Mouse (Mus musculus) liver, embryonic 15.5 days (tissue): Measurements from ENCODE around the gene Ptpro. TPM values are rescaled to one million over a fixed set of nuclear protein-coding genes. Genes with fewer than 3 reads are reported as not detected.

ENCODE experiments used
- ATAC-seq: fragments of 200-750 bp; cut with Nextera tagmentation; 2 replicates; pipeline ENCODE4 v1.8.0; 2017; ENCODE audit warnings: moderate number of reproducible peaks, mild to moderate bottlenecking, moderate library complexity; ENCODE audit not compliant: insufficient read depth
- H3K27ac ChIP-seq: fragments of 300-500 bp; sonication (generic); replicated peaks from 2 replicates; pipeline ENCODE4 v1.5.1; 2015; ENCODE audit warnings: mild to moderate bottlenecking, inconsistent platforms
- H3K27me3 ChIP-seq: fragments of 300-500 bp; sonication (generic); 2 replicates; pipeline ENCODE4 v1.6.1; 2015; ENCODE audit warnings: mild to moderate bottlenecking, inconsistent platforms
- H3K36me3 ChIP-seq: fragments of 300-500 bp; sonication (generic); replicated peaks from 2 replicates; pipeline ENCODE4 v1.6.1; 2015; ENCODE audit warnings: moderate library complexity, mild to moderate bottlenecking, inconsistent platforms
- H3K4me1 ChIP-seq: fragments of 300-500 bp; sonication (generic); replicated peaks from 2 replicates; pipeline ENCODE4 v1.6.1; 2015; ENCODE audit warnings: inconsistent platforms
- H3K4me2 ChIP-seq: fragments of 300-500 bp; sonication (generic); 2 replicates; pipeline ENCODE4 v1.6.1; 2015; ENCODE audit warnings: moderate library complexity, mild to moderate bottlenecking, inconsistent platforms
- H3K4me3 ChIP-seq: fragments of 300-500 bp; sonication (generic); replicated peaks from 2 replicates; pipeline ENCODE4 v1.5.1; 2015; ENCODE audit warnings: mild to moderate bottlenecking, inconsistent platforms
- H3K9ac ChIP-seq: fragments of 300-500 bp; sonication (generic); 2 replicates; pipeline ENCODE4 v1.6.1; 2015; ENCODE audit warnings: moderate library complexity, mild to moderate bottlenecking, inconsistent platforms
- H3K9me3 ChIP-seq: fragments of 300-500 bp; sonication (generic); replicated peaks from 2 replicates; pipeline ENCODE4 v1.6.1; 2016; ENCODE audit warnings: inconsistent platforms
- WGBS: fragments of 180-500 bp; shearing (Covaris S2); methylation state at CpG from one replicate; pipeline ENCODE4 v1.1.7; 2015; ENCODE audit warnings: mixed read lengths; ENCODE audit not compliant: insufficient replicate concordance; 5-methylcytosine and 5-hydroxymethylcytosine counted together
- polyA plus RNA-seq: library from polyadenylated mRNA; unstranded; fragments of >200 nt; fragmentation: Nextera tagmentation; extraction: Ambion mirVana; gene quantifications from 2 replicates; pipeline ENCODE4 v1.2.1, GENCODE M21; 2015

Ptpro gene
- polyA plus RNA-seq, 1 experiment from 2014 or later = 1.5 TPM

GRCm38 (mm10) chr6:137262087-137262486 is 10.0 kb downstream of the Ptpro start:
- Histone ChIP-seq H3K9me3 (no peaks in the 10 kb centered on the region), H3K4me1 (no peaks in the 10 kb centered on the region), H3K4me3 (no peak overlapping the region), H3K36me3 (no peaks in the 10 kb centered on the region), H3K4me2 (no peak overlapping the region), H3K27ac (no peak overlapping the region), H3K9ac (no peak overlapping the region), H3K27me3 (no peaks in the 10 kb centered on the region)
- 48% methylated on average over 3 of the region's 3 CpGs for WGBS
- no peak for ATAC-seq

DNA sequence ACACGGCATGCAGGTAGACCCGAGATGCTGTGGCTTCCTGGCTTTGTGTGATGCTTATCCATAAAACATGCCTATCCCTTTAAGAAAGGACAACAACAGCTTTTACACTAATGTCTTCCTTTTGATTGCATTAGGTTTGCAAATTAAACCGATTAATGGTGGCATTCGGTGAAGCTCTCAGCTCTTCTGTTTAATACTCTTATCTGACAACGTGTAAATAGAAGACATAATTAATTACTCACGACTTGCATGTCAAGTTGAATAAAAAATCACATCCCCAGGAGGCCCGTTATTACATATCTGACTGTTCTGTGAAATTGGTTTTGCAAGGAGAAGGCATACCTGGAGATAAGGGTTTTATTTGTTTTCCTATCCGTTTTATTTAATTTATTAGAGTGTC is 15.9 kb downstream of the Ptpro start:
- H3K9ac ChIP-seq = no peak overlapping the region
- no peaks in the 10 kb centered on the region for H3K36me3 ChIP-seq
- WGBS = 63% methylated on average over 8 of the region's 8 CpGs
- no peak overlapping the region for H3K4me3 ChIP-seq
- H3K4me1 ChIP-seq = no peaks in the 10 kb centered on the region
- ATAC-seq = no peak
- no peaks in the 10 kb centered on the region for H3K27me3 ChIP-seq
- no peak overlapping the region for H3K27ac ChIP-seq
- H3K9me3 ChIP-seq = no peaks in the 10 kb centered on the region
- no peak overlapping the region for H3K4me2 ChIP-seq

DNA sequence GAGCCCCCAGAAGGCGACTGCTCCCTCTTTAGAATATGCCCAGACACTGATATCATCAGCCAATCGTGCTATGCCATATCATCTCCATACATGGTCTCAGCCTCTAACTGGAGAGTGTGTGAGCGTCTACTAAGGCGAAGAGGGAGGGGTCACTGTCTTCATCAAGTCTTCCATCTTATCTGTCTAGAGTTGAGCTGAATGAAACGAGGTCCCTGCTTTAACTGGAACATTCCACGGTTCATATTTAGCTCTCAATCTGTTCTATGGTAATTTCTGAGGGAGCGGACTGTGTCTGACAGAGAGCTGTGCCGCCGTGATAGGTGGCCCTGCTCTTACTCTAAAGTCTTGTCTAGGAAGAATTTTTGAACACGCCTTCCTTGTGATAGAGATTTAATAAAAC is 16.5 kb downstream of the Ptpro start:
- no peaks in the 10 kb centered on the region for H3K27me3 ChIP-seq
- ATAC-seq = no peak
- H3K4me1 ChIP-seq = no peaks in the 10 kb centered on the region
- H3K9me3 ChIP-seq = no peaks in the 10 kb centered on the region
- 68% methylated on average over 10 of the region's 10 CpGs for WGBS
- no peak overlapping the region for H3K4me3 ChIP-seq
- no peak overlapping the region for H3K9ac ChIP-seq
- no peaks in the 10 kb centered on the region for H3K36me3 ChIP-seq
- H3K4me2 ChIP-seq = no peak overlapping the region
- no peak overlapping the region for H3K27ac ChIP-seq

- H3K9me3 ChIP-seq = no peaks in the 10 kb centered on the region
- H3K27ac ChIP-seq = no peak overlapping the region
- H3K4me2 ChIP-seq = no peak overlapping the region
- no peak overlapping the region for H3K9ac ChIP-seq
- no peaks in the 10 kb centered on the region for H3K4me1 ChIP-seq
- H3K4me3 ChIP-seq = no peak overlapping the region
- no peaks in the 10 kb centered on the region for H3K27me3 ChIP-seq
- H3K36me3 ChIP-seq = no peaks in the 10 kb centered on the region
- 69% methylated on average over 8 of the region's 8 CpGs for WGBS
- ATAC-seq = no peak
Observed at GRCm38 (mm10) chr6:137272513-137272912, 20.4 kb downstream of the Ptpro start.

- H3K36me3 ChIP-seq = no peaks in the 10 kb centered on the region
- no peak overlapping the region for H3K9ac ChIP-seq
- H3K4me2 ChIP-seq = no peak overlapping the region
- ATAC-seq = no peak
- H3K27ac ChIP-seq = no peak overlapping the region
- no peaks in the 10 kb centered on the region for H3K27me3 ChIP-seq
- no peaks in the 10 kb centered on the region for H3K9me3 ChIP-seq
- no peak overlapping the region for H3K4me3 ChIP-seq
- WGBS = 67% methylated on average over 12 of the region's 12 CpGs
- H3K4me1 ChIP-seq = no peaks in the 10 kb centered on the region
Observed at GRCm38 (mm10) chr6:137277587-137277994, 25.5 kb downstream of the Ptpro start.

GRCm38 (mm10) chr6:137279576-137279975 is 27.5 kb downstream of the Ptpro start:
- 72% methylated on average over 7 of the region's 7 CpGs for WGBS
- Histone ChIP-seq H3K9ac (no peak overlapping the region), H3K27me3 (no peaks in the 10 kb centered on the region), H3K36me3 (no peaks in the 10 kb centered on the region), H3K4me3 (no peak overlapping the region), H3K27ac (no peak overlapping the region), H3K4me2 (no peak overlapping the region), H3K9me3 (no peaks in the 10 kb centered on the region), H3K4me1 (no peaks in the 10 kb centered on the region)
- ATAC-seq = no peak

DNA sequence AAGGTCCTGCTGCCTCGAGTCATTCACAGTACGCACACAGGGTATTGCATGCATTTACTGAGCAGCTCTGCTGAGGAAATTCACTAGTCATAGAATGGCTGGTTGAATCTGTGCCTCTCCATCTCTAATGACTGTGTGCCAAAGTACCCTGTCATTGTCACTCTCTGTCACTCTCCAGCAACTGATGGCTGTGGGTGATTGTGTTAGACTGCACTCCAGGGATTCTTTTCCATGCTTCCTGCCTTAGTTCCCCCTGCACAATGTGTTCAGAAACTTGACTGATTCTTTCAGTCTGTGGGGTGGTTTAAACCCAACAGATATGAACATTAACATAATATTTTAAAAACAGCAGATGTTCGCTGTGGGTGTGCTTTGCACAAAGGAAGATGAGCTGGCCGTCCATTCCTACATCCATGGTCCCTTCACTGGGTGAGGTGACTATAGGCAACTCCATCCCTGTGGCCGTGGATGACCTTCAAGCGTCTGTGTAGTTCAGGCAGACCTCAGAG is 29.5 kb downstream of the Ptpro start:
- H3K36me3 ChIP-seq = no peaks in the 10 kb centered on the region
- no peak overlapping the region for H3K4me2 ChIP-seq
- no peak for ATAC-seq
- no peak overlapping the region for H3K4me3 ChIP-seq
- H3K9me3 ChIP-seq = no peaks in the 10 kb centered on the region
- 61% methylated on average over 6 of the region's 6 CpGs for WGBS
- no peak overlapping the region for H3K9ac ChIP-seq
- no peaks in the 10 kb centered on the region for H3K27me3 ChIP-seq
- no peaks in the 10 kb centered on the region for H3K4me1 ChIP-seq
- no peak overlapping the region for H3K27ac ChIP-seq

DNA sequence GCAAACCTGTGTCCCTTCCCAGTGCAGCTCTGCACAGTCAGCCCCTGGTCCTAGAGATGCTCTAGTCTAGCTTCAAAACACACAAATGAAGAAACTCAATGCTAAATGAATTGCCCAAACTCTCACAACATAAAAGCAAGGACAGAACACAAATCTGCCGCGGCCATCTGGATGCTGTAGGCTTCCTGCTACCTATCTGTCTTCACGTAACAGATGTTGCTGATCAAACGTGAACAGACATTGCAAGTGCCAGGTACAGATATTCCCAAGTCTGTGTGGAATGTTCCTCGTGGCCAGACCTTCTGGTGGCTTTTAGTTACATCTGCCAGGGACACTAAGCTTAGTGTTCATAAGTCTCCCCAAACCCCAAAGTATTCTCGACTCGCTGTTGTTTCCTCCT is 29.9 kb downstream of the Ptpro start:
- H3K9me3 ChIP-seq = no peaks in the 10 kb centered on the region
- no peak overlapping the region for H3K4me2 ChIP-seq
- 51% methylated on average over 7 of the region's 7 CpGs for WGBS
- no peak overlapping the region for H3K9ac ChIP-seq
- no peaks in the 10 kb centered on the region for H3K4me1 ChIP-seq
- H3K27ac ChIP-seq = no peak overlapping the region
- H3K27me3 ChIP-seq = no peaks in the 10 kb centered on the region
- ATAC-seq = no peak
- H3K4me3 ChIP-seq = no peak overlapping the region
- H3K36me3 ChIP-seq = no peaks in the 10 kb centered on the region

GRCm38 (mm10) chr6:137286376-137286775 is 34.3 kb downstream of the Ptpro start:
- Histone ChIP-seq H3K9ac (no peak overlapping the region), H3K9me3 (no peaks in the 10 kb centered on the region), H3K4me1 (no peaks in the 10 kb centered on the region), H3K36me3 (no peaks in the 10 kb centered on the region), H3K27me3 (no peaks in the 10 kb centered on the region), H3K4me2 (no peak overlapping the region), H3K4me3 (no peak overlapping the region), H3K27ac (no peak overlapping the region)
- ATAC-seq = no peak
- WGBS = 67% methylated on average over 6 of the region's 6 CpGs

DNA sequence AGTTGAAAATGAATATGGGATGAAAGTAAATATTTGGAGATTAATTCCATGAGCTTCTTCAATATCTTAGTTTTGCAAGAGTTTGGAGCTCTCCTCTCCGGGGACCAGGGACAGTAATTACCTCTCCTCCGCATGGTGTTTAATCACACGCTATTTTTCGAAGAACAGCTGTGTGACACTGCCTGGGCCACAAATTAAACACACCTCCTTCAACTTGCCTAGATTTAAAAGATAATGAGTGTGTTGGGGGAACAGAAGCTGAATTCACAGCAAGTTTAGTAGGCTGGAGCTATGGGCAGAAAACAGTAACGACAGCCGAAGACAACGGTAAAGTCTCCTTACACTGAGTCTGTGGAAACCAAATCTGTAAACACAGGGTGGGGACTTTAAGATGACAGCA is 35.7 kb downstream of the Ptpro start:
- WGBS = 85% methylated on average over 7 of the region's 7 CpGs
- Histone ChIP-seq H3K4me1 (no peaks in the 10 kb centered on the region), H3K4me2 (no peak overlapping the region), H3K9ac (no peak overlapping the region), H3K27me3 (no peaks in the 10 kb centered on the region), H3K36me3 (no peaks in the 10 kb centered on the region), H3K9me3 (no peaks in the 10 kb centered on the region), H3K27ac (no peak overlapping the region), H3K4me3 (no peak overlapping the region)
- no peak for ATAC-seq

GRCm38 (mm10) chr6:137288264-137288663 is 36.1 kb downstream of the Ptpro start:
- Histone ChIP-seq H3K9ac (no peak overlapping the region), H3K27ac (no peak overlapping the region), H3K4me1 (no peaks in the 10 kb centered on the region), H3K36me3 (no peaks in the 10 kb centered on the region), H3K27me3 (no peaks in the 10 kb centered on the region), H3K4me2 (no peak overlapping the region), H3K9me3 (no peaks in the 10 kb centered on the region), H3K4me3 (no peak overlapping the region)
- 61% methylated on average over 5 of the region's 5 CpGs for WGBS
- ATAC-seq = no peak

- H3K27ac ChIP-seq = no peak overlapping the region
- H3K4me1 ChIP-seq = no peaks in the 10 kb centered on the region
- no peaks in the 10 kb centered on the region for H3K27me3 ChIP-seq
- H3K4me2 ChIP-seq = no peak overlapping the region
- no peak overlapping the region for H3K9ac ChIP-seq
- ATAC-seq = no peak
- H3K4me3 ChIP-seq = no peak overlapping the region
- no peaks in the 10 kb centered on the region for H3K36me3 ChIP-seq
- no peaks in the 10 kb centered on the region for H3K9me3 ChIP-seq
- 33% methylated on average over 2 of the region's 2 CpGs for WGBS
Observed at GRCm38 (mm10) chr6:137292421-137292820, 40.3 kb downstream of the Ptpro start.
